ENCODE assay signal across 13 mouse cellular contexts in genomic region chr5:75011985-75012738, GRCm38 (mm10). TPM values are rescaled to one million over a fixed set of nuclear protein-coding genes. Genes with fewer than 3 reads are reported as not detected.
DNase-seq lines count a peak whose midpoint lies in the region; ATAC-seq lines count a peak whose summit lies in the region.
"Had no signal": no experiment of that assay in that cellular context is flagged by ENCODE, and none has a peak within 500 bp of the region (broad histone marks: within the 10 kb centered on the region; RNA-seq: fewer than 3 reads in every experiment).

No protein-coding gene starts in this region.

- H3K9me3 ChIP-seq in neural tube, embryonic 12.5 days, result peaks cover 6% of the 10 kb centered on the region; the same call in 1 of the 2 replicates
- no peaks in the 10 kb centered on the region for H3K9me3 ChIP-seq in hindbrain, embryonic 13.5 days
- H3K9me3 ChIP-seq: heart, embryonic 13.5 days had no signal

- no peak overlapping the region for H3K27ac ChIP-seq in neural tube, embryonic 12.5 days
- peak overlapping the region; percentile 58 for H3K27ac ChIP-seq in hindbrain, embryonic 13.5 days
- H3K27ac ChIP-seq: gastrocnemius, adult 2 months; heart, embryonic 13.5 days had no signal

- no peak overlapping the region for H3K9ac ChIP-seq in neural tube, embryonic 12.5 days
- H3K9ac ChIP-seq in hindbrain, embryonic 13.5 days, result no peak overlapping the region
- H3K9ac ChIP-seq: heart, embryonic 13.5 days had no signal

- peak; percentile 79 for ATAC-seq in neural tube, embryonic 12.5 days (ENCODE audit: low FRiP score, low read depth)
- ATAC-seq in hindbrain, embryonic 13.5 days (ENCODE audit: low FRiP score), result no peak

- H3K4me3 ChIP-seq in neural tube, embryonic 12.5 days, result no peak overlapping the region
- H3K4me3 ChIP-seq in hindbrain, embryonic 13.5 days, result no peak overlapping the region
- H3K4me3 ChIP-seq: gastrocnemius, adult 2 months; heart, embryonic 13.5 days had no signal

- H3K36me3 ChIP-seq in neural tube, embryonic 12.5 days, result peaks cover 10% of the 10 kb centered on the region
- H3K36me3 ChIP-seq in hindbrain, embryonic 13.5 days, result peaks cover 6% of the 10 kb centered on the region

- H3K4me2 ChIP-seq in neural tube, embryonic 12.5 days (replicated peaks), result peak overlapping the region; percentile 27; the same call in 1 of the 2 replicates
- no peak overlapping the region for H3K4me2 ChIP-seq in hindbrain, embryonic 13.5 days
- H3K4me2 ChIP-seq: heart, embryonic 13.5 days; liver, embryonic 11.5 days had no signal

- DNase-seq in cerebellum, adult 9-10 months, result peak; percentile 18
- no peak for DNase-seq in cerebellum, adult 11-12 months
- no peak for DNase-seq in neural tube, embryonic 10.5 days (ENCODE audit: extremely low spot score, low spot score)
- DNase-seq in lung, postnatal 4 days, result no peak
- DNase-seq in frontal cortex, postnatal 10 days (ENCODE audit: low spot score in 2 of 2), result no peak
- DNase-seq in testis, postnatal 10 days (ENCODE audit: low spot score), result no peak
- DNase-seq: gastrocnemius, adult 2 months; kidney, postnatal 10 days; lung, postnatal 14 days had no signal

- peaks cover 10% of the 10 kb centered on the region; the same call in 1 of the 2 replicates for H3K27me3 ChIP-seq in neural tube, embryonic 12.5 days (replicated peaks)
- H3K27me3 ChIP-seq in hindbrain, embryonic 13.5 days, result peaks cover 43% of the 10 kb centered on the region
- H3K27me3 ChIP-seq: heart, embryonic 13.5 days had no signal

- H3K4me1 ChIP-seq in neural tube, embryonic 12.5 days, result peaks cover 10% of the 10 kb centered on the region
- H3K4me1 ChIP-seq in hindbrain, embryonic 13.5 days (replicated peaks), result peaks cover 23% of the 10 kb centered on the region

- 24% methylated on average over 4 of the region's 4 CpGs for WGBS in neural tube, embryonic 12.5 days
- 25% methylated on average over 4 of the region's 4 CpGs for WGBS in hindbrain, embryonic 13.5 days

RNA-seq across cellular contexts. Expression of gene Chic2, which starts 32.4 kb away (rescaled TPM):
- polyA plus RNA-seq in neural tube, embryonic 12.5 days (2016; fragmentation: Nextera tagmentation; extraction: Ambion mirVana), result 53.6 and 57.4 TPM in 2 replicates
- 34.7 and 39.0 TPM in 2 replicates for polyA plus RNA-seq in hindbrain, embryonic 13.5 days (2015; fragmentation: Nextera tagmentation; extraction: Ambion mirVana)
